Mouse (Mus musculus): ENCODE results near the gene Tmem255b. TPM values are rescaled to one million over a fixed set of nuclear protein-coding genes. Genes with fewer than 3 reads are reported as not detected.

Gene Tmem255b
- polyA plus RNA-seq, 1 experiment: not detected

GRCm38 (mm10) chr8:13507284-13507937, 72.4 kb downstream of the Tmem255b start:
- H3K27ac ChIP-seq (ENCODE audit: insufficient read depth, low read length): no peak overlapping the region
- no peaks in the 10 kb centered on the region for H3K9me3 ChIP-seq (replicated peaks; ENCODE audit: control insufficient read depth, insufficient read depth, low read length, poor library complexity, severe bottlenecking)
- no peaks in the 10 kb centered on the region for H3K27me3 ChIP-seq (ENCODE audit: control insufficient read depth, insufficient read depth, low read length, poor library complexity, severe bottlenecking)
- H3K4me3 ChIP-seq (ENCODE audit: low read depth, low read length): no peak overlapping the region
- no peaks in the 10 kb centered on the region for H3K4me1 ChIP-seq (ENCODE audit: control insufficient read depth, insufficient read depth, low read length)
- no peak for TF ChIP-seq EP300 (IDR thresholded peaks at IDR 0.05; ENCODE audit: insufficient read depth, low read depth, low read length)
- TF ChIP-seq POLR2A (IDR thresholded peaks at IDR 0.05; ENCODE audit: insufficient read depth, low read length): no peak
- TF ChIP-seq CTCF (IDR thresholded peaks at IDR 0.05; ENCODE audit: low read depth, low read length): no peak
- H3K36me3 ChIP-seq (ENCODE audit: control insufficient read depth, insufficient read depth, low read length, poor library complexity, severe bottlenecking): no peaks in the 10 kb centered on the region
- no peak overlapping the region for H3K9ac ChIP-seq (ENCODE audit: low read depth, poor library complexity, severe bottlenecking)

GRCm38 (mm10) chr8:13512016-13512415, 77.0 kb downstream of the Tmem255b start:
- no peak overlapping the region for H3K4me3 ChIP-seq (ENCODE audit: low read depth, low read length)
- no peaks in the 10 kb centered on the region for H3K9me3 ChIP-seq (replicated peaks; ENCODE audit: control insufficient read depth, insufficient read depth, low read length, poor library complexity, severe bottlenecking)
- H3K4me1 ChIP-seq (ENCODE audit: control insufficient read depth, insufficient read depth, low read length): no peaks in the 10 kb centered on the region
- no peaks in the 10 kb centered on the region for H3K27me3 ChIP-seq (ENCODE audit: control insufficient read depth, insufficient read depth, low read length, poor library complexity, severe bottlenecking)
- H3K9ac ChIP-seq (ENCODE audit: low read depth, poor library complexity, severe bottlenecking): no peak overlapping the region
- H3K27ac ChIP-seq (ENCODE audit: insufficient read depth, low read length): no peak overlapping the region
- TF ChIP-seq POLR2A (IDR thresholded peaks at IDR 0.05; ENCODE audit: insufficient read depth, low read length) (no peak), EP300 (IDR thresholded peaks at IDR 0.05; ENCODE audit: insufficient read depth, low read depth, low read length) (no peak), CTCF (IDR thresholded peaks at IDR 0.05; ENCODE audit: low read depth, low read length) (no peak)
- no peaks in the 10 kb centered on the region for H3K36me3 ChIP-seq (ENCODE audit: control insufficient read depth, insufficient read depth, low read length, poor library complexity, severe bottlenecking)

- H3K27ac ChIP-seq (ENCODE audit: insufficient read depth, low read length): no peak overlapping the region
- no peaks in the 10 kb centered on the region for H3K27me3 ChIP-seq (ENCODE audit: control insufficient read depth, insufficient read depth, low read length, poor library complexity, severe bottlenecking)
These were observed 77.7 kb downstream of the Tmem255b start for GRCm38 (mm10) chr8:13512677-13513076.

GRCm38 (mm10) chr8:13513556-13514370, 78.8 kb downstream of the Tmem255b start:
- Histone ChIP-seq H3K27me3 (ENCODE audit: control insufficient read depth, insufficient read depth, low read length, poor library complexity, severe bottlenecking) (no peaks in the 10 kb centered on the region), H3K9ac (ENCODE audit: low read depth, poor library complexity, severe bottlenecking) (no peak overlapping the region), H3K9me3 (replicated peaks; ENCODE audit: control insufficient read depth, insufficient read depth, low read length, poor library complexity, severe bottlenecking) (no peaks in the 10 kb centered on the region), H3K36me3 (ENCODE audit: control insufficient read depth, insufficient read depth, low read length, poor library complexity, severe bottlenecking) (no peaks in the 10 kb centered on the region), H3K4me1 (ENCODE audit: control insufficient read depth, insufficient read depth, low read length) (no peaks in the 10 kb centered on the region), H3K4me3 (ENCODE audit: low read depth, low read length) (no peak overlapping the region), H3K27ac (ENCODE audit: insufficient read depth, low read length) (no peak overlapping the region)
- TF ChIP-seq EP300 (IDR thresholded peaks at IDR 0.05; ENCODE audit: insufficient read depth, low read depth, low read length): no peak
- no peak for TF ChIP-seq CTCF (IDR thresholded peaks at IDR 0.05; ENCODE audit: low read depth, low read length)
- TF ChIP-seq POLR2A (IDR thresholded peaks at IDR 0.05; ENCODE audit: insufficient read depth, low read length): no peak

More at GRCm38 (mm10) chr8:13512677-13513076, 77.7 kb downstream of the Tmem255b start:
- Histone ChIP-seq H3K9ac (ENCODE audit: low read depth, poor library complexity, severe bottlenecking) (no peak overlapping the region), H3K36me3 (ENCODE audit: control insufficient read depth, insufficient read depth, low read length, poor library complexity, severe bottlenecking) (no peaks in the 10 kb centered on the region), H3K9me3 (replicated peaks; ENCODE audit: control insufficient read depth, insufficient read depth, low read length, poor library complexity, severe bottlenecking) (no peaks in the 10 kb centered on the region), H3K4me3 (ENCODE audit: low read depth, low read length) (no peak overlapping the region), H3K4me1 (ENCODE audit: control insufficient read depth, insufficient read depth, low read length) (no peaks in the 10 kb centered on the region)
- TF ChIP-seq POLR2A (IDR thresholded peaks at IDR 0.05; ENCODE audit: insufficient read depth, low read length) (no peak), EP300 (IDR thresholded peaks at IDR 0.05; ENCODE audit: insufficient read depth, low read depth, low read length) (no peak), CTCF (IDR thresholded peaks at IDR 0.05; ENCODE audit: low read depth, low read length) (no peak)

- TF ChIP-seq EP300 (IDR thresholded peaks at IDR 0.05; ENCODE audit: insufficient read depth, low read depth, low read length) (no peak), CTCF (IDR thresholded peaks at IDR 0.05; ENCODE audit: low read depth, low read length) (no peak), POLR2A (IDR thresholded peaks at IDR 0.05; ENCODE audit: insufficient read depth, low read length) (no peak)
- H3K27ac ChIP-seq (ENCODE audit: insufficient read depth, low read length): no peak overlapping the region
These were observed 81.0 kb downstream of the Tmem255b start for GRCm38 (mm10) chr8:13516011-13516442.

GRCm38 (mm10) chr8:13516728-13517127, 81.7 kb downstream of the Tmem255b start:
- Histone ChIP-seq H3K9ac (ENCODE audit: low read depth, poor library complexity, severe bottlenecking) (no peak overlapping the region), H3K9me3 (replicated peaks; ENCODE audit: control insufficient read depth, insufficient read depth, low read length, poor library complexity, severe bottlenecking) (no peaks in the 10 kb centered on the region), H3K27ac (ENCODE audit: insufficient read depth, low read length) (no peak overlapping the region), H3K36me3 (ENCODE audit: control insufficient read depth, insufficient read depth, low read length, poor library complexity, severe bottlenecking) (no peaks in the 10 kb centered on the region), H3K4me1 (ENCODE audit: control insufficient read depth, insufficient read depth, low read length) (no peaks in the 10 kb centered on the region), H3K27me3 (ENCODE audit: control insufficient read depth, insufficient read depth, low read length, poor library complexity, severe bottlenecking) (no peaks in the 10 kb centered on the region), H3K4me3 (ENCODE audit: low read depth, low read length) (no peak overlapping the region)
- TF ChIP-seq EP300 (IDR thresholded peaks at IDR 0.05; ENCODE audit: insufficient read depth, low read depth, low read length): no peak
- TF ChIP-seq POLR2A (IDR thresholded peaks at IDR 0.05; ENCODE audit: insufficient read depth, low read length): no peak
- no peak for TF ChIP-seq CTCF (IDR thresholded peaks at IDR 0.05; ENCODE audit: low read depth, low read length)

More at GRCm38 (mm10) chr8:13516011-13516442, 81.0 kb downstream of the Tmem255b start:
- Histone ChIP-seq H3K36me3 (ENCODE audit: control insufficient read depth, insufficient read depth, low read length, poor library complexity, severe bottlenecking) (no peaks in the 10 kb centered on the region), H3K27me3 (ENCODE audit: control insufficient read depth, insufficient read depth, low read length, poor library complexity, severe bottlenecking) (no peaks in the 10 kb centered on the region), H3K4me1 (ENCODE audit: control insufficient read depth, insufficient read depth, low read length) (no peaks in the 10 kb centered on the region), H3K9ac (ENCODE audit: low read depth, poor library complexity, severe bottlenecking) (no peak overlapping the region), H3K4me3 (ENCODE audit: low read depth, low read length) (no peak overlapping the region), H3K9me3 (replicated peaks; ENCODE audit: control insufficient read depth, insufficient read depth, low read length, poor library complexity, severe bottlenecking) (no peaks in the 10 kb centered on the region)
